Mouse (Mus musculus) kidney, adult 2 months (tissue): ENCODE data around the gene Fras1.

ENCODE experiments used
- CTCF ChIP-seq: fragments of 200-500 bp; conservative IDR thresholded peaks from 2 replicates; pipeline ENCODE4 v1.5.1; 2011; ENCODE audit warnings: low read depth, mild to moderate bottlenecking, control low read depth, low read length, moderate library complexity, mixed read lengths; ENCODE audit not compliant: insufficient read depth, insufficient read length
- POLR2A ChIP-seq: fragments of 200-500 bp; IDR thresholded peaks from one replicate; pipeline ENCODE4 v1.6.1; 2011; ENCODE audit warnings: low read depth, low read length, control low read depth

DNA sequence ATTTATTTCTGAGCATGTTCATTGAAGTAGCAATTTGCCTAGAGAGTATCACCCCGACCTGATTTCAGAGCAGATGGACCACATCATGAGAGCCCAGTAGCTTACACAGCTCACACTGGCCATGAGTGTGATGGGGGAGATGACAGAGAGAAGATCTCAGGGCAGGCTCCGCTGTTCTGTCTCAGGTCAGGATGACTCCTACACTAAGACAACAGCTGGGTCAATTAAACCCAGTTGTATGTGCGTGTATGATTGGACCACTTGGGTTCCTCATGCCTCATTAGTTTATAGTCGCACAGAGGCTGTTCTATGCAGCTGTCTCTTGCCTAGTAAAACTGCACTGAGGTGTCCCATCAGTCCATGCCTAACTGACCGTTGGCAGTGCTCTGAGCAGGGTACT lies 345.5 kb downstream of the Fras1 start:
- no peak for TF ChIP-seq CTCF
- TF ChIP-seq POLR2A = no peak
